Mouse (Mus musculus) cerebellum, adult 2 months (tissue): ENCODE data around the gene Sgta.

Experiments used
- CTCF ChIP-seq: fragments of 200-500 bp; IDR thresholded peaks from 2 replicates; pipeline ENCODE4 v1.5.1; 2011; ENCODE audit warnings: low read depth, mild to moderate bottlenecking, control low read depth, low read length, moderate library complexity, borderline replicate concordance; ENCODE audit not compliant: insufficient read depth
- POLR2A ChIP-seq: fragments of 200-500 bp; IDR thresholded peaks from 2 replicates; pipeline ENCODE4 v1.6.1; 2011; ENCODE audit warnings: low read length, control low read depth, borderline replicate concordance; ENCODE audit not compliant: insufficient read depth

DNA sequence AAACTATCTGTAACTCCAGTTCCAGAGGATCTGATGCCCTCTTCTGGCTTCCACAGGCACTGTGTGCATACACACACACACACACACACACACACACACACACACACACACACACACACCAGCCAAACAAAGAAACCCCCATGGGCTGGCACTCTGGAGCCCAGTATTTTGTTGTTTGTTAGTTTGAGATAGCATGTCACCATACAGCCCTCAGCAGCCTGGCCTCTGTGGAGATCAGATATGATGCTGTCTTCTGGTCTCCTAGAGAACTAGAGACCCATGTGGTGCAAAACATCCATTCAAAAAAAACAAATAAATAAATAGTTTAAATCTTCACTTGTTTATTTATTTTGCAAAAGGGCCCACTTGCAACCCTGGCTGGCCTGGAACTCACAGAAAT lies 31.8 kb downstream of the Sgta start:
- TF ChIP-seq CTCF (no peak), POLR2A (no peak)
